Mouse (Mus musculus): ENCODE measurements around the gene Tnfsf12.

DNA sequence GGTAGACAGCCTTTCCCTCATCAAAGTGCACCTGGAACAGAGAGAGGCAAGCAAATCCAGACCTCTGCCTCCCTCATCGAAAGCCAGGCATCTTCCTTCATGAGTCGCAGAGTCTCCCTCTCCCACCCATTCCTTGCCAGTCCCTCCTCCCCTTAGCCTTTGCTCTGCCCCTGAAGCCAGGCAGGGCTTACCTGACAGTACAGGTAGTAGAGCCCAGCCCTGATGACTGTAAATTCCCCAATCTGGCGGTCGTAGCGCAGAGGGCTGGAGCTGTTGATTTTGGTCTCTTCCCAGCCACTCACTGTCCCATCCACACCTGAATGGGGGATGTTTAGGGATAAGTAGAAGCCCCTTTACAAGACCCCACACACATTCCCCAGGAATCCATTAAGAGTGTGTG is 8.6 kb downstream of the Tnfsf12 start:
- TF ChIP-seq POLR2A (IDR thresholded peaks at IDR 0.05; ENCODE audit: control insufficient read depth, low read depth, low read length) = no peak
- no peak for TF ChIP-seq CTCF (IDR thresholded peaks at IDR 0.05; ENCODE audit: control insufficient read depth, insufficient read depth, insufficient replicate concordance, low read depth, low read length)

Measured in testis, adult 2 months (tissue).